Comparison of ENCODE assay signal across 9 mouse cellular contexts in the genomic region with DNA sequence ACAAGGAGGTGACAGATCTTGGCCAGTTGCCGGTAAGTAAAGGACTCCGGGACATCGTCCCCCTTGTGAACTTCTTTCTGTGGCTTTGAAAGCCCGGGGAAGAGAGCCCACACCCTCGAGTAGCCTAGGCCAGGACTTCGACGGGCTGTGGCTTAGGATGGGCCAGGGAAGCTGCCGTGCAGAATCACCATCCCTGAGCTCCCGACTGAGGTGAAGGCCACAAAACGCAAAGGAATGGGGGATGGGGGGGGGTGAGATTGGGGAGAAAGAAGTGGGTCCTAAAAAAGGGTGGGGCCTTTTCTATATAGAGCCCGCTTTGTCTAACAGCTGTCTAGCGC. TPM values are rescaled to one million over a fixed set of nuclear protein-coding genes. Genes with fewer than 3 reads are reported as not detected.
DNase-seq lines count a peak whose midpoint lies in the region; ATAC-seq lines count a peak whose summit lies in the region.
"Had no signal": no experiment of that assay in that cellular context is flagged by ENCODE, and none has a peak within 500 bp of the region (broad histone marks: within the 10 kb centered on the region; RNA-seq: fewer than 3 reads in every experiment).

No protein-coding gene starts in this region.

- H3K9me3 ChIP-seq in liver, embryonic 11.5 days (ENCODE audit: control insufficient read depth, low read length), result no peaks in the 10 kb centered on the region
- no peaks in the 10 kb centered on the region for H3K9me3 ChIP-seq in forebrain, embryonic 14.5 days (replicated peaks; ENCODE audit: control insufficient read depth, low read length)
- H3K9me3 ChIP-seq in limb, embryonic 12.5 days, result no peaks in the 10 kb centered on the region
- H3K9me3 ChIP-seq in neural tube, embryonic 15.5 days (replicated peaks), result no peaks in the 10 kb centered on the region

- peaks cover 10% of the 10 kb centered on the region for H3K27me3 ChIP-seq in liver, embryonic 11.5 days (replicated peaks; ENCODE audit: control insufficient read depth, insufficient read depth, low read length)
- H3K27me3 ChIP-seq in forebrain, embryonic 14.5 days (replicated peaks; ENCODE audit: control insufficient read depth, insufficient read depth, low read length), result no peaks in the 10 kb centered on the region
- peaks cover 35% of the 10 kb centered on the region for H3K27me3 ChIP-seq in limb, embryonic 12.5 days
- peaks cover 31% of the 10 kb centered on the region for H3K27me3 ChIP-seq in neural tube, embryonic 15.5 days (replicated peaks)

- H3K4me3 ChIP-seq in liver, embryonic 11.5 days (ENCODE audit: low read depth, low read length), result peak overlapping the region; percentile 39
- peak overlapping the region; percentile 33 for H3K4me3 ChIP-seq in forebrain, embryonic 14.5 days (ENCODE audit: low read depth, low read length)
- H3K4me3 ChIP-seq in limb, embryonic 12.5 days (replicated peaks), result peak overlapping the region; percentile 47
- H3K4me3 ChIP-seq in neural tube, embryonic 15.5 days (replicated peaks), result peak overlapping the region; percentile 42

- no peaks in the 10 kb centered on the region for H3K36me3 ChIP-seq in liver, embryonic 11.5 days (ENCODE audit: control insufficient read depth, insufficient read depth, low read length)
- H3K36me3 ChIP-seq in forebrain, embryonic 14.5 days (ENCODE audit: control insufficient read depth, insufficient read depth, low read length), result no peaks in the 10 kb centered on the region
- no peaks in the 10 kb centered on the region for H3K36me3 ChIP-seq in limb, embryonic 12.5 days
- H3K36me3 ChIP-seq in neural tube, embryonic 15.5 days, result no peaks in the 10 kb centered on the region

- 29% methylated on average over 12 of the region's 12 CpGs for WGBS in liver, embryonic 11.5 days
- 48% methylated on average over 12 of the region's 12 CpGs for WGBS in forebrain, embryonic 14.5 days
- 32% methylated on average over 12 of the region's 12 CpGs for WGBS in limb, embryonic 12.5 days
- WGBS in neural tube, embryonic 15.5 days, result 36% methylated on average over 12 of the region's 12 CpGs

- H3K9ac ChIP-seq in liver, embryonic 11.5 days (ENCODE audit: low read depth, low read length), result no peak overlapping the region
- no peak overlapping the region for H3K9ac ChIP-seq in forebrain, embryonic 14.5 days (ENCODE audit: low read length)
- peak overlapping the region; percentile 63 for H3K9ac ChIP-seq in limb, embryonic 12.5 days (replicated peaks)
- no peak overlapping the region for H3K9ac ChIP-seq in neural tube, embryonic 15.5 days (replicated peaks)

- no peak overlapping the region for H3K27ac ChIP-seq in liver, embryonic 11.5 days (ENCODE audit: low read depth, low read length)
- no peak overlapping the region for H3K27ac ChIP-seq in forebrain, embryonic 14.5 days (ENCODE audit: low read depth, low read length)
- 0 out of 2 replicates have a peak overlapping the region, but pooled peaks have one; percentile 23 for H3K27ac ChIP-seq in limb, embryonic 12.5 days
- H3K27ac ChIP-seq in neural tube, embryonic 15.5 days (replicated peaks), result no peak overlapping the region
- H3K27ac ChIP-seq: macrophage had no signal

- ATAC-seq in liver, embryonic 11.5 days (replicated peaks; ENCODE audit: low FRiP score), result no peak
- ATAC-seq in forebrain, embryonic 14.5 days, result peak; percentile 32; the same call in 1 of the 2 replicates
- no peak for ATAC-seq in limb, embryonic 12.5 days (ENCODE audit: insufficient number of reproducible peaks, insufficient read depth, low FRiP score, low TSS enrichment, low read depth)
- no peak for ATAC-seq in neural tube, embryonic 15.5 days (ENCODE audit: low FRiP score)
- ATAC-seq in granulocyte monocyte progenitor cell, adult 5-6 weeks (replicated peaks; ENCODE audit: poor library complexity, severe bottlenecking), result no peak

- DNase-seq in liver, embryonic 11.5 days (ENCODE audit: low spot score), result no peak
- no peak for DNase-seq in liver
- no peak for DNase-seq in forebrain, embryonic 14.5 days (ENCODE audit: low spot score)
- no peak for DNase-seq in adrenal gland, postnatal 25 days
- DNase-seq in left cerebral cortex, adult 8-10 months (ENCODE audit: low spot score in 2 of 2), result no peak

- no peaks in the 10 kb centered on the region for H3K4me1 ChIP-seq in liver, embryonic 11.5 days (replicated peaks; ENCODE audit: control insufficient read depth, insufficient read depth, low read length)
- H3K4me1 ChIP-seq in forebrain, embryonic 14.5 days (ENCODE audit: control insufficient read depth, insufficient read depth, low read length), result no peaks in the 10 kb centered on the region
- H3K4me1 ChIP-seq in limb, embryonic 12.5 days (replicated peaks), result no peaks in the 10 kb centered on the region
- H3K4me1 ChIP-seq in neural tube, embryonic 15.5 days, result 0 out of 2 replicates have a peak, but pooled peaks cover 4% of the 10 kb centered on the region

- peak overlapping the region; percentile 61 for H3K4me2 ChIP-seq in liver, embryonic 11.5 days
- peak overlapping the region; percentile 65 for H3K4me2 ChIP-seq in forebrain, embryonic 14.5 days (ENCODE audit: low read length)
- H3K4me2 ChIP-seq in limb, embryonic 12.5 days, result peak overlapping the region; percentile 64
- H3K4me2 ChIP-seq in neural tube, embryonic 15.5 days, result peak overlapping the region; percentile 75

RNA-seq across cellular contexts. Expression of gene Nrk, which starts 0.5 kb away (rescaled TPM):
- 16.4 and 18.0 TPM in 2 replicates for polyA plus RNA-seq in liver, embryonic 11.5 days (2014; fragmentation: Nextera tagmentation; extraction: Ambion mirVana)
- polyA plus RNA-seq in forebrain, embryonic 14.5 days (2014; fragmentation: Nextera tagmentation; extraction: Ambion mirVana), result 0.53 and 0.73 TPM in 2 replicates
- polyA plus RNA-seq in limb, embryonic 12.5 days (2016; fragmentation: Nextera tagmentation; extraction: Ambion mirVana), result 30.8 and 35.9 TPM in 2 replicates
- polyA plus RNA-seq in neural tube, embryonic 15.5 days (2015; fragmentation: Nextera tagmentation; extraction: Ambion mirVana), result 3.9 and 5.4 TPM in 2 replicates
- 0.49 and 0.81 TPM in 2 replicates for total RNA-seq in adrenal gland, postnatal 25 days (2021)
- total RNA-seq in granulocyte monocyte progenitor cell, adult 5-6 weeks (2014; fragmentation: Nextera tagmentation), result not detected in 2 replicates
- not detected in 2 replicates for total RNA-seq in granulocyte monocyte progenitor cell, adult 5-6 weeks (2017)
- total RNA-seq in left cerebral cortex, adult 8-10 months (2022), result under 1 TPM in 2 of 4 experiments, not detected in 2; 0.07 to 0.11 TPM
- polyA plus RNA-seq: macrophage had no signal
